Mouse (Mus musculus) spleen, adult 18-20 months (tissue): ENCODE measurements around the gene Calhm2.

Source experiments
- DNase-seq, 2 experiments: peaks; one replicate each; pipeline ENCODE4 v3.0.0; 2022; ENCODE audit warnings: mixed read lengths in 2 of 2

Gene Calhm2

GRCm38 (mm10) chr19:47067096-47067882 is 70.8 kb downstream of the Calhm2 start, which contains the start of gene Taf5:
Gene Taf5 (plus strand): TSS chr19:47067746.
- DNase-seq: peak; percentile 94 to 97

GRCm38 (mm10) chr19:47065860-47066259 is 72.2 kb downstream of the Calhm2 start:
- DNase-seq: no peak

- no peak for DNase-seq
Observed at GRCm38 (mm10) chr19:47057684-47058083, 80.4 kb downstream of the Calhm2 start.
